Mouse (Mus musculus) megakaryocyte, embryonic 14.5 days (primary cell): ENCODE measurements around the gene Map2k3.

Experiments
- FLI1 ChIP-seq: IDR thresholded peaks from 2 replicates; pipeline ENCODE4 v1.6.1; 2012; ENCODE audit warnings: low read length, inconsistent platforms, mixed read lengths
- GATA1 ChIP-seq: IDR thresholded peaks from 3 replicates; pipeline ENCODE4 v1.6.1; 2012; ENCODE audit warnings: mixed read lengths, low read length, inconsistent platforms, borderline replicate concordance

DNA sequence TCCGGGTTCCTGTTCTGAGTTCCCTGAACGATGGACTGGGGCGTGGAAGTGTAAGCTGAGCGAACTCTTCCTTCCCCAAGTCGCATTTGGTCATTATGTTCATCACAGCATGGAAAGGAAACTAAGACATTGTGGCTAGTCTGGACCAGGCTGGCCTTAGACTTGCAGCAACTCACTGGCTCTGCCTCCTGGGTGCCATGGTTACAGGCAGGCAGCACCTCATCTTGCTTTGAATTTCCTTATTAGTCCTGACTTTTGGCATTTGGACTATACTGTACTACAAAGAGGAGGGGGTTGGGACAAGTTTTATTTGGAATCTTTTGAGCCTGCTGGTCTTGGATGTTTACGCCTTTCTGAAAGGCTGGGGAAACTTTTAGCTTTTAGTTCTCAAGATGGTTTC lies 35.1 kb downstream of the Map2k3 start:
- no peak for TF ChIP-seq GATA1
- TF ChIP-seq FLI1 = no peak
